Mouse (Mus musculus) heart, adult 18-20 months (tissue): ENCODE data around the gene Olfr1090. TPM values are rescaled to one million over a fixed set of nuclear protein-coding genes. Genes with fewer than 3 reads are reported as not detected.

Source experiments
- DNase-seq, 2 experiments: peaks; one replicate each; pipeline ENCODE4 v3.0.0; 2021 to 2022; ENCODE audit warnings: mixed read lengths in 1 of 2
- long read RNA-seq, 2 experiments: library from polyadenylated mRNA; stranded (forward); transcript quantifications; one replicate each; pipeline ENCODE4 v2.0.0; 2021
- total RNA-seq, 2 experiments: library from RNA; stranded (reverse); gene quantifications; 2 replicates each; pipeline ENCODE4 v1.2.3; 2021

The Olfr1090 gene
- total RNA-seq = not detected
- long read RNA-seq, experiment 1 = 0 reads
- long read RNA-seq, experiment 2 = 0 reads

DNA sequence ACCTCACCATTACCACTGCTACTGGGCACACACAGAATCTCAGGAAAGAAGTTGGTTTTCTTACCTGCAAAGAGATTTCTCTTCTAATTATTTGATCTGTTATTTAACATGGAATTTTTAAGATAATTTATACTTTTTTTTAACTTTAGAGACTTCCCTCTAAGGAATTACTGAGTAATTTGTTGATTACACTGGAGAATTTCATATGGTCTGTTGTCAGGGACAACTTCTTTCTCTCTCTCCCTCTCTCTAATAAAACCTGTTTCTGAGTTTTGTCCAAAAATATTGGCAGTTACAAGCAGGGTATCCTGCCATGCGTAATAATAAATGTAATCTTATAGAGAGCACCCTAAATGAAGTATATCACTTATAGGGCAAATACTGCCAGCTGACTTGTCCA, at the start of gene Olfr1090:
Gene Olfr1090 (minus strand): TSS at position 101 of the 400 bp plus-strand sequence.
- DNase-seq = no peak

DNA sequence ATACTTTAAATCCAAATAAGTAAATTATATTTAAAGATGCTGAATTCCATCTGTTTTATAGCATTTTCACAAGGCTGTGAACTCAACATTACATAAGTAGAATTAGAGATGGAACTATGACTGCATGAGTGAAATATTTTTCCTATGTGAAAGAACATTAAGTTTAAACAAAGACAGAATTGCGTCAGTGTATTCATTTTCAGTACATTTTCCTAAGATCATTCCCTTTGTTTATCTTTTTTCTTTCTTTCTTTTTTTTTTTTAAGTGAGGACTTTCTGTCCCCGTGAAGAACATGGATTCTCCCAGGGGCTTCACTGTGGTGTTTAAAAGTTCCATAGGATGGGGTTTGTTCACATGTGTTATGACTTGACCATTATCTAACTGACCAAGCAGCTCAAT, 23.4 kb upstream of the Olfr1090 start, which contains the start of gene Olfr1093:
Gene Olfr1093 (plus strand): TSS at position 301 of the 400 bp plus-strand sequence.
- DNase-seq = no peak

DNA sequence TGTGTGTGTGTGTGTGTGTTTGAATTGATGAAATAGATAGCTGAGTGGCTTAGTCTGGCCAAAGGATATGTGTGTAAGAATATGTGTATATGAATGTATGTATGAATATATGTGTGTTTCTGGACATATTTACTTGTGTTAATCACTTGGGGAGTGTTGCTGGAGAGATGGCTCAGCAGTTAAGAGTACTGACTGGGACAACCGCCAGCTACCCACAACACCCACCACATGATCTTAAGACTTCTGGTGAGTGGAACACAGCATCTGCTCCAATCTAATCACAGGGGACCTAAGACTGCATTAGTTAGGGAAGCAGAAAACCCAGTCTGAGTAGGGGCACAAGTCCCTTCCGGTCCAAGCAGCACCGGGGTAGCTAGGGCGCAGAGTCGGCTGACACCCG, 2.3 kb upstream of the Olfr1090 start:
- no peak for DNase-seq

DNA sequence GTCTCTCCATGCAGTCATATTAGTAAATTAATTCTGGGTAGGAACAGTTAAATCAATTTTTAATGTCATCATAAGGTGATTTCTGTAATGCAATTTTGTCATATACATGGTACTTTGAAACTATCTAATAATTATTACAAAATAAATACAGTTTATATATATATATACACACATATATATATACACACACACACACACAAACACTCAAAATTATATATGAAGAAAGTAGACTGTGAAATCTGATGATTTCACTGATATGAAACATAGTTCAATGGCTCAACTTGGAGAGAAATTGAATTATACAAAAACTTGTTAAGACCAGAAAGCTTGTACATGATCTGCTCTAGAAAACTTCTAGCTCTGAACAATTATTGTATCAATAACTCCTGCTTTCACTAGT, 25.2 kb downstream of the Olfr1090 start, which contains the start of gene Olfr1089:
Gene Olfr1089 (minus strand): TSS at position 101 of the 400 bp plus-strand sequence.
- no peak for DNase-seq

Other genes with a start within 250 kb of the Olfr1090 start
- gene Olfr1079, start 216.5 kb downstream of the Olfr1090 start, total RNA-seq = not detected
- gene Olfr1080, start 200.8 kb downstream of the Olfr1090 start, total RNA-seq = not detected
- gene Olfr1082, start 160.0 kb downstream of the Olfr1090 start, total RNA-seq = not detected
- not detected for gene Olfr1084, start 119.3 kb downstream of the Olfr1090 start, total RNA-seq
- not detected for gene Olfr1085, start 97.0 kb downstream of the Olfr1090 start, total RNA-seq
- gene Olfr1086, start 78.9 kb downstream of the Olfr1090 start, total RNA-seq = not detected
- not detected for gene Olfr1087, start 60.6 kb downstream of the Olfr1090 start, total RNA-seq
- gene Olfr1089, start 25.3 kb downstream of the Olfr1090 start, total RNA-seq = not detected
- not detected for gene Olfr1093, start 23.5 kb upstream of the Olfr1090 start, total RNA-seq
- not detected for gene Olfr141, start 51.0 kb upstream of the Olfr1090 start, total RNA-seq
- gene Olfr1094, start 65.7 kb upstream of the Olfr1090 start, total RNA-seq = not detected
- gene Olfr1095, start 92.7 kb upstream of the Olfr1090 start, total RNA-seq = not detected
- gene Gm13723, start 115.8 kb upstream of the Olfr1090 start, total RNA-seq = not detected
- not detected for gene Olfr1097, start 133.2 kb upstream of the Olfr1090 start, total RNA-seq
- not detected for gene Olfr1098, start 165.6 kb upstream of the Olfr1090 start, total RNA-seq
- gene Olfr1099, start 201.7 kb upstream of the Olfr1090 start, total RNA-seq = not detected
- gene Olfr1100, start 221.0 kb upstream of the Olfr1090 start, total RNA-seq = not detected
- gene Olfr1101, start 232.2 kb upstream of the Olfr1090 start, total RNA-seq = not detected
- gene Olfr1102, start 239.4 kb upstream of the Olfr1090 start, total RNA-seq = not detected